Mouse (Mus musculus) ES-CJ7 (cell line): ENCODE measurements around the gene Plin2.
A peak's percentile ranks its signal among the peaks of the same experiment; 100 is the strongest.
"Not testable (repeated sequence)": the region's sequence is repeated elsewhere in the genome, so short reads cannot be mapped to it uniquely, and the experiment has no call there.

Experiments used
- DNase-seq: peaks from one replicate; pipeline ENCODE4 v3.0.0; 2011; ENCODE audit warnings: low read depth, low spot score

The Plin2 gene

DNA sequence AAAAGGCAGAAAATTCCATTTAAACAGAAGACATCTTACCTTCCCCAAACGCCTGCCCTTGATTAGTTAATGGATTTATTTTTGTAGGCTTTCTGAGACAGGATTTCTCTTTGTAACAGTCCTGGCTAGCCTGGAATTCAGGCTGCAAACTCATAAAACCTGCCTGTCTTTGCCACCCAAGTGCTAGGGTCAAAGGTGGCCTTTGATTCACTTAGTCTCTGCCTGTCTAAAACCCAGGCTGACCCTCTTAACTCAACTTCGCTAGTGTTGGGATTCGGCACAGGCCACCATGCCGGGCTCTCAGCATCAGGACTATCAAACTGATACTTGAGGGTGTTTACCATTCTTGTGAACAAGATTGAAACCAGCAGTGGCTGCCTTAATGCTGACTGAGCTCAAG lies 38.0 kb downstream of the Plin2 start:
- DNase-seq = no peak

DNA sequence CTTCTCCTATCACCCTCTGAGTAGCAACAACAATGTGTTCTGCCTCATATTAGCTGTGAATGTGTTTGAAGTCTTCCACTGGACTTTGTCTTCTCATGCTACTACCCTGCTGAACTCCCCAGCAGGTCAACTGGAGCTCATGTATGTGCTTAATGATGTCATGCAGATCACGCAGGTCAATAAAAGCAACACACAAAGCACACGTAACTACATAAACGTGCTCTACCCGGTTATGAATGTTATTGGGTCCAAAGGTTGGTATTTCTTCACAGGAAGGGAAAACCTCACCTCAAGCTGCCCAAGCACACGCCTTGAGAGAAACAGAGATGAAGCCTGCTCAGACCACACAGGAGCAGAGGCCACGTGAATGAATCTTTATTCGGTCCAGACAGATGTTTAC lies 43.4 kb downstream of the Plin2 start:
- not testable (repeated sequence) for DNase-seq

DNA sequence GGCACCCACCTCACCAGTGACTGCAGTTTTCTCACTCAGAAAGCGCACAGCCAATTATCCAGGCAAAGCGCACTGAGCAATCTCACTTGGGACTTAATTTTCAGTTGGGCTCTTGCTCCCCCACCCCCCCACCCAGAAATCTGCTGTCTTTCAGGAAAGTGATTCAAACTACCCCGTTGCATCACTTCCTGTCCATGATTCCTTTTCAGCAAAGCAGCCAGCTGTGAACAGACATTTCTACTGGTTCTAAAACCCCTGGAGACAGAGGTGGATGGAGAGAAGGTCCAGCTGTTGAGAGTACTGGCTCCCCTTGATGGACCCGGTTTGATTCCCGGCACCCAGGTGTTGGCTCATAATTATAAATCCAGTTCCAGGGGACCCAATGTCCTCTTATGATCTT lies 44.4 kb downstream of the Plin2 start:
- DNase-seq = no peak

DNA sequence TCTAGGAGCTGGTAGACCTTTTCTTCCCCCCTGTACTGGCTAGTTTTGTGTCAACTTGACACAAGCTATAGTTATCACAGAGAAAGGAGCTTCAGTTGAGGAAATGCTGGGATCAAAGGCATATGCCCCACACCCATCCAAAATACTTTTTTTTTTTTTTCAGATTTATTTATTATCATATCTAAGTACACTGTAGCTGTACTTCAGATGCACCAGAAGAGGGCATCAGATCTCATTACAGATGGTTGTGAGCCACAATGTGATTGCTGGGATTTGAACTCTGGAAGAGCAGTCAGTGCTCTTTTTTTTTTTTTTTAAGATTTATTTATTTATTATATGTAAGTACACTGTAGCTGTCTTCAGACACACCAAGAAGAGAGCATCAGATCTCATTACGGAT lies 47.3 kb downstream of the Plin2 start:
- DNase-seq = not testable (repeated sequence)

DNA sequence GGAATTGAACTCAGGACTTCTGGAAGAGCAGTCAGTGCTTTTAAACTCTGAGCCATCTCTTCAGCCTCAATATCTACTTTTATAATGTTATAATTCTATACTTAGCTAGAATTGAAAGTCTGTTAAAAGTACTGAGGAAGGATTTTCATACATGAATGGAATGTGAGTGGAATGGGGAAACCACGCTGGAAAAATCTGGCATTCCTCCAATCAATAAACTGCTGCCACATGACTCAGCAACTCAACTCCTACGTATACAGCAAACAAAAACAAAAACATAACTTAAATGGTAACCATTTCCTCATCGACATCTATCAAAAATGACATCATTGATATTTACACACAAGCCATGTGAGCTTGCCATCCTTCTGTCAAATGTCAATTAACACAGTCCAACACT lies 47.7 kb downstream of the Plin2 start:
- DNase-seq = no peak

DNA sequence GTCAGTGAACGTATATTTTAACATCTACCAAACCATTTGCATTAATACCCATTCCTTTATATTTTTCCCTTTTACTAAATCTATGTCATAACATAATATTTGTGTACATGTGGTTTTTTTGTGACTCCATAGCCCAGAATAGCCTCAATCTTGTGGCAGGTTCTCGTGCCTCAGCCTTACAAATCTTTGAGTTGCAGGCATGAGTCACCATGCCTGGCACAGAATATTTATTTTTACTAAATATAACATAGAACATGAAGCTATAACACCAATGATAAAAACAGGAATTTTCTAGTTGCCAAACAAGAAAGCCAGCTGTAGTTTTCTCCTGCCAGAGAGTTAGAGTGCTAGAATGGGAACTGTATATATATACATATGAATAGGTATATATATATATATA lies 49.4 kb downstream of the Plin2 start:
- DNase-seq = no peak

DNA sequence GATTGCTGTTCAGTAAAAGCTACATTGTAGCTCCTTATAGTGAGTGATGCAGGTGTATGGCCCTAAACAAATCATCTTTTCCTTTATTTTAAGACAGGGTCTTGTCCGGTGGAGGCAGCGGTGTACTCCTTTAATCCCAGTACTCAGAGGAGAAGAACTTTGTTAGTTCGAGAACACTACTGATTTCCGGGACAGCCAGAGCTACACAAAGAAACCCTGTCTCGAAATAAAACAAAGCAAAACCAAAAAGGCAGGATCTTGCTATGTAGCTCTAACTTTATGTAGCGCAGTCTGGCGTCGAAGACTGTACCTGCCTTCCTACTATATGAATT lies 57.6 kb downstream of the Plin2 start:
- no peak for DNase-seq

DNA sequence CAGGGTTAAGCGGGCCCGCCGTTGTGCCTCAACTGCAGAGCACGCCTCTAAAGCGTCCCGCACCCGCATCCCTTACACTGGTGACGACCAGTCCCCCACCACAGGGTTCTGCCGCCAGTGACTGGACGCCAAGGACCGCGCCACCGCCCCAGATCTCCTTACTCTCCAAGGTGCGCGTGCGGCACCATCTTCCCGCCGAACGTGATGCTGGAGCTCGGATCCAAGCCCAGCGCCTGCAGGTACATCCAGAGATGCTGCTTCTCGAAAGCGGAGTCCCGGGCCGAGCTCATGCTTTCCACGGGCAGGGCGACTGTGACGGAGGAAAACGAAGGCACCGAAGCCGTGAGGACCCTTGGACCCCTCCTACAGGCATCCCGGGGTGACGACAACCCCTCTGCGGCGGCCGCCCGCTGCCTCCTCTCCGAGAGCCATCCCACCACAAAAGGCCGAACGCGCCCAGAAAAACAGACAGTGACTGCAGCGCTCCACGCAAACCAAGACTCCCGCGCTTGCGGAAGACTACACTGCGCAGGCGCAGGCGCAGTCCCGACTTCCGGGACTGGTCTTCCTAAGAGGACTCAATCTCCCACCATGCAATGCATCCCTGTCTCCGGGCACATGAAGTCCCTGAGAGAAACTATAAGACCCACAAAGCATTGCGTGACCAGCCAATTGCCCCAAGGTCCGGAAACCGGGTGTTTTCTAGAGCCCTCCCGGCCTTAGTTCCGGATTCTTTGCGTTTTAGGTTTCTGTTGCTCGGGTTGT lies 58.2 kb downstream of the Plin2 start, which contains the start of gene Haus6:
TSS of gene Haus6 (minus strand) at position 532 of the 765 bp plus-strand sequence.
- peak; percentile 99 for DNase-seq
